Mouse (Mus musculus) lung, postnatal 25 days (tissue): ENCODE measurements around the gene Pacsin3.

ENCODE experiments used
- DNase-seq: peaks from one replicate; pipeline ENCODE4 v3.0.0; 2022; ENCODE audit warnings: low spot score

Pacsin3 gene

DNA sequence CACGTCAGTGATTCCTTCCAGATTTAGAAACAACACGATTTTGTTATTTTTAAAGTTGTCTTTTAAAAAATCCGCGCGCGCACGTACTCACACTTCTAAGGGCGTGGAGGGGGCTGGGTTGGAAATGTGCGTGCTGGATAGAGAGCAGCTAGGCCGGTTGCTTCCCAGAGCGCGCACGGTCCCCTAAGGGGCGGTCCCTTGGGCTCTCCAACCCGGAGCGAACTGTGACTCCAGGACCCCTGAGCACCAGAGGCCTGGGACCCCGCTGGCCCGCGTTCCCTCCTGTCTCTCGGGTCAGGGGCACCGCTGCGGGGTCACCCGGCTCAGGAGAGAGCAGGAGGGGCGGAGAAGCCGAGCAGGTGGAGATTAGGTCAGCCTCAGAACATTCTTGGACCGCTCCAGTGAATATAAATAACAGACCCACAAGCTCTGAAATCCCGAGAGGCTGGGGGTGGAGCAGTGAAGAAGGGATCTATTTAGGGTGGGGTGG, at the start of gene Pacsin3:
TSS of gene Pacsin3 (plus strand) at position 294 of the 490 bp plus-strand sequence.
- no peak for DNase-seq

DNA sequence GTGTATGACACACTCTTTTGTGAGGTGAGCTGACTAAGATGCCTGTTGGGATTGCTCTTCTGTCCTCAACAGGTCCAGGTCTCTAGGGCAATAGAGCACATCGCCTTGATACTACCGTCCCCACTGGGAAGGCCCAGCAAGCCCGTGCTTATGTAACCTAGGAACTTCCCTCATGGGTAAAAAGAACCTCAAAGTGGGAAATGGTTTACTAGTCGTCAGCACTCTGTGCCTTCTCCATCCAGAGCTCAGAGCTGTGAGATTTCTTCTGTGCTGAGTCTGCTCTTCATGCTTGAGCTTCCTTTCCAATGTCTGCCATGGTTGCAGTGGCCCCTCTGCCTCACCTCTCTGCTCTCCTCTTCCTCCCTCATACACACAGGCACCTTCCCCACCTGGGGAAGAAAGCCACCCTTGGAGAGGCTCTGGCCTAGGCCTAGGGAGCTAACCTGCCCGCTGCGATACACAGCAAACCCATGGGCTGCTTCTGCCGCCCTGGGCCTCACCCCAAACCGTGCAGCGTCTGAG, 49.4 kb upstream of the Pacsin3 start:
- DNase-seq: no peak

DNA sequence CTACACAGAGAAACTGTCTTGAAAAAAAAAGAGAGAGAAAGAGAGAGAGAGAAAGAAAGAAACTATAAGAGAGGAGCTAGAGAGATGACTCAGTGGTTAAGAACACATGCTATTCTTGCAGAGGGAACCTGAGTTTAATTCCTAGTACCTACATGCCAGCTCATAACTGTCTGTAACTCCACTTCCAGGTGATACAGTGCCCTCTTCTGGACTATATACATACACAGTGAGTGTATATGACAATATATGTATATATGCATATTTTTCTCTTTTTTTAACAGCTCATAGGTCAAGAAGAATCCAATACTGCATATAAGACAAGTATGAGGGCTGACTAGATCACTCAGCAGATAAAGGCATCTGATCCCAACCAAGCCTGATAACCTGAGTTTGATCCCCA, 42.4 kb upstream of the Pacsin3 start:
- DNase-seq: no peak

DNA sequence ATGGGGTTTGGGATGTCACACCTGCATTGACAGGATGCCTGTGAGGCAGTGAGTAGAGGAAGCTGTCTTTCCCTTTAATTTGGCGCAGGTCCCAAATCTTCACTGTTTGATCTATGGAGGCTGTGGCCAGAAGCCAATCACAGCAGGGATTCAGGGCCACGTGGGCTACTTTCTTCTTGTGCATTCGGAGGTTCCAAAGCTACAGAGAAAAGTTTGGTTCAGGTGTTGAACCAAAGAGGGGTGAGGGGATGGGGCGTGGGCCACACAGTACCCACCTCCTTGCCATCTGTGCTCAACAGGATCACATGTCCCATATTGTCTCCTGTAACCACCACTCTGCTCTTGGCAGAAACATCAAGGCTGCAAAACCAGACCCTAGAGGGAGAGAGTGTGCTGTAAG, 38.7 kb upstream of the Pacsin3 start:
- no peak for DNase-seq

DNA sequence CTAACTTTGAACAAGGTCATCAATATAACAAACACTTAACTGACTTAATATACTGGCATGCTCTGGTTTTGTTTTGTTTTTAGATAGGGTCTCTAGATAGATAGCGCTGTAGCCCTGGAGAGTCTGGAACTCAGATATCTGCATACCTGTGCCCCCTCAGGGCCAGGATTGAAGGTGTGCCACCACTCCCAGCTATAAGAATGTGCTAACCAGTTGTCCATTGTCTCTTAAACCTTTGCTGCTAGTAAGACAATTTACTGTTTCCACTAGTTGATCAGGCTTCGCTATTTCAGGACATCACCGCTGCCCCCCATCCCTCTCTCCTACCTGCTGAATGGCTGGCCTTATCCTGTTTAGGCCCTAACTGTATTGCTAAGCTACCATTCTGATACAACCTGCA, 35.3 kb upstream of the Pacsin3 start:
- DNase-seq: no peak

DNA sequence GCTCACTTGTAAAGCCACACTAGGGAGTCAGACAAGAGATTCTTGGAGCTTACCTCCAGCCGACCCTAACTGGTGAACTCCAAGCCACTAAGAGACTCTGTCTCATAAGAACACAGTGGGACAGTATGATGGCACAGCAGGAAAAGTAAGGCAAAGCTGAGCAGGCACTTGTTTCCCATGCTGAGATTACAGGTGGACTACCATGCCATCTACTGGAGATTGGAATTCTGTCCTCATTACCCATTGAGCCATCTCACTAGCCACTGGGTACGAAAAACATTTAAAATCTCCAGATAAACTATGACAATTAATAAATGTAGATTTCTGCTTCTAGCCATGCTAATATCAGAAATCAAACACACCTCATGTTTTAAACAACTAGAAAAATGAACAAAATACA, 32.1 kb upstream of the Pacsin3 start:
- no peak for DNase-seq

DNA sequence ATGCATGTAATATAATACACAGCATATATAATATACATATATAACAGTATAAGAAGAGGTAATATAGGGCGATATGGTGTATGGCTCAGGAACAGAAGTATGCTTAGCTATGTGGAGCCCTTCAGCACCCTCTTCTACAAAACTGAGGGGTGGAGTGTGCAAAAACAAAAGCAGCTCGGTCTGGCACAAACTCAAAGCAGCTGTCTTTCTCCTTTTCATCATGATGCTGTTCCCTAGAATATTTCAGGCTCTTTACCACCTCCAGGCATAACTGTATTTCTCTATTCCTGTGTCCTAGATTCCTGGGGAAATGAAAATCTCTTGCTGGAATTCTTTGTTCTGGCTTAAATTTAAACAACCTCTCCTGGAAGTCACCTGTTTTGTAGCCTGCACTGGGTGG, 26.0 kb upstream of the Pacsin3 start:
- DNase-seq: no peak

DNA sequence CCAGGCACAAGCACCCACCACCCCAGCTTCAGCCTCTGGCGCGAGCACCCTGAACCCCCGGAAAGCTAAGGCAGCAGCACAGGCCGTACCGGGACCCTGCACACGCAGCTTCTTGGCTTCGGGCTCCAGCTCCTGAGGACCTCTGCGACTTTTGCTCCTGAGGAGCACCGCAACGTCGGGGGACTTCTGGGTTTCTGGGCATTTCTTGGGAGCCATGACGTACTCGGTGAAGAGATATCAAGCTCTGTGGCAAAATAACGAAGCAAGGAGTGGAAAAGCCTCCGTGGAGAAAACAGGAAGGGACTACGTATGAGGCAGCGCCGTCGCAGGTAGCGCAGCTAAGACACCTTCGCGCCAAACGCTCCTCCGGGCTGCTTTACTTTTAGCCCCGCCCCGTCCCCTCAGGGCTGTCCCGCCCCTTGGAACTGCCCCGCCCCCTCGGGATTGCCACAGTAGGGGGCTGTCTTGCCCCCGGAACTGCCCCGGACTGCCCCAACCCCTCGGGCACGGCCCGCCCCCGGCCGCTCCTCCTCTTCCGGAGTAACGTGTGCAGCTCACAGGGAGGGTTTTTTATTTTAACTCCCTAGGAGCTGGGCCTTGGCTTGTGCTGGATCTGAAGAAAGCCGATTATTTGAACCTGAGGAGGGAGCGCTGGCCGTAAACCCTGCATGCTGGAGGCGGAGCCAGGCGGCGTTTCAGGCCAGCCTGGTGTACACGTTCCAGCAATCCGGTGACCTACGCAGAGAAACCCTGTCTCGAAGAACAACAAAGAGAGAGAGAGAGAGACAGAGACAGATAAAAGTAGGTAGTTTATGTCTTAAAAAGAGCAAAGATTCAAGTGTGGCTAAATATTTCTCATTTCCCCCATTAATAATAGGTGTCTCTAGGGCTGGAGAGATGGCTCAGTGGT, 18.9 kb upstream of the Pacsin3 start, which contains the start of gene Ddb2:
TSS of gene Ddb2 (minus strand) at position 382 of the 910 bp plus-strand sequence.
- DNase-seq: peak; percentile 92

DNA sequence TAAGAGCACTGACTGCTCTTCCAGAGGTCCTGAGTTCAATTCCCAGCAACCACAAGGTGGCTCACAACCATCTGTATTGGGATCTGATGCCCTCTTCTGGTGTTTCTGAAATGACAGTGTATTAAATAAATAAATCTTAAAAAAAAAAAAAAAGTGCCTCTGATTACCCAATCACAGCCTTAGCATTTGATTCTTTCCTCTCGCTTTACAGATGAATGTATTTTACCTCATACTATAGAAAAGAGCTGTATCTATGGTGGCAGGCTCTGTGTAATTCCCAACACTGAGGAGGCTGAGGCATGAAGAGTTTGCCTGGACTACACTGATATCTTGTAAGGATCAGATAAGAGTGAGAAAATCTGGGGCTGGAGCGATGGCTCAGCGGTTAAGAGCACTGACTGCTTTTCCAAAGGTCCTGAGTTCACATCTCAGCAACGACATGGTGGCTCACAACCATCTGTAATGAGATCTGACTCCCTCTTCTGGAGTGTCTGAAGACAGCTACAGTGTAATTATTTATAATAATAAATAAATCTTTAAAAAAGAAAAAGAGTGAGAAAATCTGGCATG, 18.2 kb upstream of the Pacsin3 start:
- peak; percentile 26 for DNase-seq

DNA sequence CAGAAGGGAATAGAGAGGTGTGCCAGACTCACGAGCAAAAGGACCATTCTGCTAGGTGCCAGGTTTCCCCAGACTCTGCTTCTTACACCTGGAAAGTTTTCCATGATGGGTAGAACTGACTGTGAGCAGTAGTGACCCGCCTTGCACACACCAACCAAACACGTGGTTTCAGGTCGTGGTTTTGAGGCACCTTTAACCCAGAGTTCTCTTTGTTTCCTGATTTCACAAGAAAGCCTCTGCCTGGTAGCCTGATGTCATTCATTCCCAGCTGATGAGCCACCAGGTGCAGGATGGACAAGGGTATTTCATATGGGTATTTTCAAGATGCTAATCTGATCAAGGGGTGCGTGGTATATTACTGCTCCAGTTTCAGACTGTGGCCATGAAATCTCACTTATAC, 13.2 kb upstream of the Pacsin3 start:
- no peak for DNase-seq

DNA sequence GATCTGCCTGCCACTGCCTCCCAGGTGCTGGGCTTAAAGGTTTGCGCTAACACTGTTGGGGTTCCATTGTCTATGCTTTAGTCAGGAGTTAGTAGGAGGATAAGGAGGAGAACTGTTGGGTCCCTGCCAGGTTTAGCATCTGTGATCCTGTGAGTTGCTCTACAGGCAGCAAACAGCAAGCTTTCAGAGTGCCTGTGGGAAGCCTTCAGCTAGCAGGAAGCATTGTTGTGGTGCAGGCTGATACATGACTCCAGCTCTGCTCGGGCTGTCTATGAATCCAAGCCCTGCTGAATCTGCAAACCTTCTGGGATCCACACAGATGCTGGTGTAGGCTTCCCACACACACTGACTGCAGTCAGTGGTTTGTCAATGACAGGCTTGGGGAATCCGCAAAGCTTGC, 12.3 kb upstream of the Pacsin3 start:
- no peak for DNase-seq

DNA sequence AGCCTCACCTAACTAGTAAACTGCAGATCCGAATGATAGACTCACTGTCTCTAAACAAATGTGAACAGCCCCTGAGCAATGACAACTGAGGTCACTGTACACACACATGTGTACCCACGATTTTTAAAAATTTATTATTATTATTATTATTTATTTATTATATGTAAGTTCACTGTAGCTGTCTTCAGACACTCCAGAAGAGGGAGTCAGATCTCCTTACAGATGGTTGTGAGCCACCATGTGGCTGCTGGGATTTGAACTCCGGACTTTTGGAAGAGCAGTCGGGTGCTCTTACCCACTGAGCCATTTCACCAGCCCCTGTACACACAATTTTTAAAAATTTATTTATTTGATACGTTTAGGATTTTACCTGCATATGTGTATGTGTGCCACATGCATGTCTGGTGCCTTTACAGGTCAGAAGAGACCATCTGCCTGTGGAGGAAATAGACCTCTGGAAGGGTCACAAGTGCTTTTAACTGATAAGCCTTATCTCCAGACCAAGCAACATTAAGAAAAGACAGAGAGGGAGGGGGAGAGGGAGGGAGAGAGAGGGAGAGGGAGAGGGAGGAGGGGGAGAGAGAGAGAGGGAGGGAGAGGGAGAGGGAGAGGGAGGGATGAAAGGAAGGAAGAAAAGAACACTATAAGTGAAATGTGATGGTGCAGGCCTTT, 11.1 kb upstream of the Pacsin3 start:
- no peak for DNase-seq

DNA sequence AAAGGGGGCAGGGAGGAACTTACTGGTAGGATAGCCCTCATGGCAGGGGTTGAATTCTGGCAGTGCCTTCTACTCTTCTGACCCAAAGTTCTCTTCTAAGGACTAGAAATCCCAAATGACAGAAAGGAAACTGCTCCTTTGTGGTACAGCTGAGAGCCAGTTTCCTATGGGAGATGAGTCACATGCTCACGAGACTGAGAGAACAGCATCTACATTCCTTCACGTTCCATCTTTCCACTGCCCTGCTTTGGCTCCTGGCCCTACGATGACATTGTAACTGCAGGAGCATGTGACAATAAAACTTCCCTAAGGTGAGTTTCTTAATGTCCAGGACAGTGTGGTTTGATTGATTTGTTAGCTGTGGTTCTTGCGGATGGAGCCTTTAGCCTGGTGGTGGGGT, 7.4 kb upstream of the Pacsin3 start:
- DNase-seq: no peak

DNA sequence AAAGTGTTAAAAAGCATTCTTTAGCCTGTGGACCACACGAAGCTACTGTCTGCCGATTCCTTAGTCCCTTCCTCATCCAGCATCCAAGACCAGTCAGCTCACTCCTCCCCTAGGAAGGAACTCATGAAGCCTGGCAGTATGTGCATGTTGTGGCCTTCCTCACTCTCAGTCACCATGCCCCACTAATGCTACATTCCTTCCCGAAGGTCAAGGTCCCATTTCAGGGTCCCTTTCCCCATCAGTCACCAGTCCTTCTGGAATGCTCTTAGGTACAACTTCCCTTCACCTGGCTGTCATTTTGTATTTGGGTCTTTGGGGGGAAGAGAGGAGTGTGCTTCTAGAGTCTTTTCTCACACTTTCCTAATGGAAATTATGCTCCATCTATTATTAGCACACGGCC, 3.8 kb upstream of the Pacsin3 start:
- DNase-seq: no peak

DNA sequence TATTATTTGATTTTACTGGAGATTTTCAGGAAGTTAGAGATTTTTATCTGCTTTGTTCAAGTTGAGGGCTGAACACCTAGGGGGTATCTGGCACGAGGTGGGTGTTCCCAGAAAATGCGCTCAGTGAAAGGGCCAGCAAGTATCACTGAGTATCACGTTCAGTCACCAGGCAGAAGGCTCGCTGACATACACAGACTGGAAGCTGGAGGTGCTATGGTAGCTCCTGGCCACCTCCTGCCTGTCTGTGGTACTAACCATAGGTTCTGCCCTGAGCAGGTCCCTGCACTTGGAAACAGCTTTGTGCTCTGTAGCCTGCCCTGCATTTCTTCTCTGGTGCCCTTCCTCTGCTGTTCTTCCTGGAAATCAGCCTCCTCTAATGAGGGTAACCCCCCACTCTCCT, 3.2 kb upstream of the Pacsin3 start:
- no peak for DNase-seq

DNA sequence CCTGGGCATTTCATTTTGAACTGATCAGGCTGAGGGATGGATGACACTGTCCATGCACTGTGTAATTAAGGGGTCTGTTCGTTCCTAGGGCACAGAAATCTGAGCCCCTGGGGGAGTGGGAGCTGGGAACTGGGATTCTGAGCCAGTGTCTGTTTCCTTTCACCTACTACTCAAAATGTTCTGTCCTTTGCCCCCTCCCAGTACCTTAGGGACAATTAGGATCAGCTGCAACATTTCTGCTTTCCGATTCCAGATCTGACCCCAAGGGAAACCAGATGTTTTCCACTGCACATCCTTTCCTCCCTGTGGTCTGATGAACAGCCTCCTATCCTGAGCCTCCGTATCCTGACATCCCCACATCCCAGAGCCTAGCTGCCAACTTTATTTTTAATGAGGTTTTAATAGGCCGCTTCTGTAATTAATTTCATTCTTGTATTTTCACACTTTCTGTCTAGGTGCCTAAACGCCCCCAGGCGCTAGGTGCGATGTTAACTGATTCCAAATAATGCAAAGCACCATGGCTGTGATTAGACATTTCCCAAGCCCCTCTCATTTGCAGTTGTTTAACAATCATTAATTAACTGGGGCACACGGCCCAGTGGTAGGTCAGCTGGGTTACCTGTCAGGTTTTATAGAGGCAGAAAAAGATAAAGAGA, 901 bp upstream of the Pacsin3 start:
- no peak for DNase-seq

DNA sequence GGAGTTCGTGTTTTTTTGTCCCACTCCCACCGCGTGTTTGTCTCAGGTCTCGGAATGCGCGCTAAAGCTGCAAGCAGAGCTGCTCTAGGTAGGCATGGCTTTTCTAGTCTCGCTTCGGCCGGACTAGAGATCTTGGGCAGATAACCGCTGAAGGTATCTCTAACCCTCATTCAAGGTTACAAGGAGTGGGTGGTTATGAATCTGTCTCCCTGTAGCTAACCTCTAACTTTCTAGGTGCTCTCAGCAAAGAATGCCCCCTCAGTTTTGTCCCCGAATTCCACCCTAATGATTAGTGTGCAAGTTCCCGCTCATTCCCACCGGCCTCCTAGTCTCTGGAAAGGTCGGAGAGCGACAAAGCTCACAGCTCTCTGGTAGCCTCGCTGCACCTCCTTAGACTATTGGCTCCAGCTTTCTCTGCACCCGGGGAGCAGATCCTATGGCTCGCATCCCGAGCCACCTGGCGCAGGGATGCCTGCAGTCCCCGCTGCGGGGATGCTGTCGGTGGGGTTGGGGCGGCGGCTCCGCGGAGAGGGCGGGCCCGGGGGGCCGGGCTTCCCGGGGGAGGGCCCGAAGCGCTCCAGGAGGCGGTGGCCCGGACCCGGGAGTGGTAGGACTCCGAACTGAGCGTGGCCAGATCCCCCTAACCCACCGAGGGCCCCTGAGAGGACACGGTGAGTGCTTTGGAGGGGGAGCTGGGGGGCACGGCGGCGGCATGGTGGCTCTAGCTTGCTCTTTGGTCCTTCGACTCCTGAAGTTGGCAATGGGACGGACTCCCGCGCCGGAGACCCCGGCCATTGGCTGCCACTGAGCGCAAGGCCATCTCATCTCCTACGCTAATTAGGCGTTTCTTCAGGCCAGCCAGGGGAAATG, 737 bp downstream of the Pacsin3 start:
- DNase-seq: peak; percentile 24

DNA sequence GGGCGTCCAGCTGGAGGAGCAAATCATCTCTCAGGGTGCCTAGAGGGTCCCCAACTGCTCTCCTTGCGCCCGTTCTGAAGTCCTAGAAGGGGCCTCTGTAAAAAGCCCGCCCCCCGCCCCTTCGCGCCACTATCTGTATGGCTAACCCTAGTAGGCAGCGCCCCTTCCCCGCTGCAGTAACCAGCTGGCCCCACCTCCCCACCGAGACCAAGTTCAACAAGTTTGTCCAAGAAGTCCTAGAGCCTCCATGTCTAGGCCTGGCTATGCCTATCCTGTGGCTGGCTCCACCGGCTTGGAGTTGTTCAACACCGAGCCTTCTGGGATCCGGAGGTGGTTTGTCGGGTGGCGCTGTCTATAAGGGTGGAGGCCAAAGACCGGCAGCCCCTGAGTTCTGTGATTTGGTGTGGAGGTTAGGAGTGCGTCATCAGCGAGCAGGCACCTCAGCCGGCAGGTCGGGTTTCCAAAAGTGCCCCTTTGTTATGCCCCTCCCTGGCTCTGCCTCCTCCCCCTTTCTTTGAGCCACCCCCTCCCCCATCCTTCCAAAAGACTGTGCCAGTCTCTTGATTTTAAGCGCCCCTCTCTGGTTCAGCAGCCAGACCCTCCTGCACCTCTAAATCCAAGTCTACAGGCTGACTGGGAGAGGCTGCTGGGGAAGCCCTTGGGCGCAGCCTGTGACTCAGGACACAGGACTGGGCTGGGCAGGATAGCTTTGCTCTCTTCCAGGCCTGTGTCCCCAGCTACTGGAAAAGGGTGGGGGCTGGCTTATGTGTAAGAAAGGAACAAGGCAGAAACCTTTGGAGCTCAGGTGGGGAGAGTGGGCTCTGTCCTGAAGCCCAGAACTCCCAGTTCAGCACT, 1.6 kb downstream of the Pacsin3 start:
- DNase-seq: peak; percentile 24

DNA sequence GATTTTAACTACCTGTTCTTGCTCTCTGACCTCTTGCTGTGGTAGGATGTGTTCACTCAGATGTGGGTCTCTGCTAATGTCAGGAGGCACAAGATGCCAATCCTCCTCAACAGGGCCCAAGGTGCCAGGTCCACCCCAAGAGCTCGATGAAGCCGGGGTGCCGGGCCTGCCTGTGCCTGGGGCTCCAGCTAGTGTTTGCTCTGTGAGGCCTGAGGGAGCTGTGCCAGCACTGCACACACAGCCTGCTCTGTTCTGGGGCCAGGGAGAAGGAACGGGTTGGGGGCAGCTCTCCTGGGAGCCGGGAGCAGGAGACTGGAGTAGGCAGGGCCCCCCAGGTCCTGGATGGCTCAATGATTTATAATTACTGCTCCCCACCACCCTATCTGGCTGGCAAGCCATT, 2.3 kb downstream of the Pacsin3 start:
- DNase-seq: no peak

DNA sequence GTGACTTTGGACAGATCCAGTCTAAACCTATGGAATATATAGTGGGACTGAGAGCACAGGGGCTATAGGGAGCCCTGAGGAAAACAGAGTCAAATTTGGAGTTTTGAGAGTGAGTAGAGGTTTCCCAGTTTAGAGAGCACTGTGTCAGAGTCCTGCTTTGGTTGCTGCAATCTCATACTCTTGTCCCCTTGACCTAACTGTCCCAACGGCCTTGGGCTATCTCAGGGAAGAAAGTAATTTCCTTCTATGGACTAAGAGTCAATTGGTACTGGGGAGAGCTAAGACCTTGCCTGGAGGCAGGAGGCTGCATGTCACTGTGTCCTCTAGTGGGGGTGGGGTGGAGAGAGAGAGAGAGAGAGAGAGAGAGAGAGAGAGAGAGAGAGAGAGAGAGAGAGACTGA, 3.1 kb downstream of the Pacsin3 start:
- DNase-seq: no peak
